Mouse (Mus musculus) liver, embryonic 14.5 days (tissue): ENCODE results near the gene Smyd5. TPM values are rescaled to one million over a fixed set of nuclear protein-coding genes. Genes with fewer than 3 reads are reported as not detected.

Experiments
- ATAC-seq: fragments of 200-750 bp; cut with Nextera tagmentation; 2 replicates; pipeline ENCODE4 v1.8.0; 2017; ENCODE audit warnings: moderate number of reproducible peaks, mild to moderate bottlenecking, moderate library complexity; ENCODE audit not compliant: insufficient read depth
- DNase-seq, 3 experiments: peaks; one replicate each; pipeline ENCODE4 v3.0.0-alpha.2; 2012 to 2013; ENCODE audit warnings: low read depth in 3 of 3, low spot score in 3 of 3
- H3K27ac ChIP-seq: fragments of 300-500 bp; sonication (generic); 2 replicates; pipeline ENCODE4 v1.5.1; 2014; ENCODE audit warnings: moderate library complexity, mild to moderate bottlenecking, control low read depth, inconsistent platforms
- H3K27me3 ChIP-seq: fragments of 300-500 bp; sonication (generic); 2 replicates; pipeline ENCODE4 v1.6.1; 2014; ENCODE audit warnings: mild to moderate bottlenecking, low read length, moderate library complexity; ENCODE audit not compliant: control insufficient read depth, insufficient read depth
- H3K36me3 ChIP-seq: fragments of 300-500 bp; sonication (generic); replicated peaks from 2 replicates; pipeline ENCODE4 v1.6.1; 2014; ENCODE audit warnings: low read depth; ENCODE audit not compliant: control insufficient read depth, insufficient read depth
- H3K4me1 ChIP-seq, 2 experiments: fragments of 200-500 bp in 1 of 2; fragments of 300-500 bp in 1 of 2; sonication (generic) in 1 of 2; replicated peaks; 2 replicates each; pipeline ENCODE4 v1.6.1; 2012 to 2014; ENCODE audit warnings: antibody characterized with exemption in 1 of 2, inconsistent platforms in 1 of 2, low read length in 1 of 2; ENCODE audit not compliant: control insufficient read depth in 2 of 2, insufficient read depth in 2 of 2
- H3K4me2 ChIP-seq: fragments of 300-500 bp; sonication (generic); 2 replicates; pipeline ENCODE4 v1.6.1; 2014; ENCODE audit warnings: low read depth, mild to moderate bottlenecking, control low read depth, moderate library complexity
- H3K4me3 ChIP-seq, 2 experiments: fragments of 200-500 bp in 1 of 2; fragments of 300-500 bp in 1 of 2; sonication (generic) in 1 of 2; 2 replicates each; pipeline ENCODE4 v1.5.1; 2012 to 2014; ENCODE audit warnings: low read depth in 2 of 2, low read length in 2 of 2, mild to moderate bottlenecking in 2 of 2, control low read depth in 1 of 2, inconsistent platforms in 1 of 2, moderate library complexity in 1 of 2; ENCODE audit not compliant: insufficient read depth in 1 of 2
- H3K9ac ChIP-seq: fragments of 300-500 bp; sonication (generic); replicated peaks from 2 replicates; pipeline ENCODE4 v1.6.1; 2014; ENCODE audit warnings: mild to moderate bottlenecking, control low read depth, moderate library complexity
- H3K9me3 ChIP-seq: fragments of 300-500 bp; sonication (generic); 2 replicates; pipeline ENCODE4 v1.6.1; 2016; ENCODE audit warnings: low read length, mixed read lengths; ENCODE audit not compliant: control insufficient read depth
- CTCF ChIP-seq: IDR thresholded peaks from 2 replicates; pipeline ENCODE4 v1.5.1; 2016; ENCODE audit warnings: antibody characterized with exemption, low read depth, control low read depth
- EP300 ChIP-seq: IDR thresholded peaks from 2 replicates; pipeline ENCODE4 v1.6.1; 2016; ENCODE audit warnings: antibody characterized with exemption, low read depth
- WGBS: fragments of 180-500 bp; shearing (Covaris S2); extraction: QIAGEN DNeasy Blood & Tissue Kit; methylation state at CpG from one replicate; pipeline ENCODE4 v1.1.7; 2014; ENCODE audit not compliant: insufficient replicate concordance; 5-methylcytosine and 5-hydroxymethylcytosine counted together
- polyA plus RNA-seq, 2 experiments: library from polyadenylated mRNA; depleted of rRNA in 1 of 2; stranded (reverse) in 1 of 2; unstranded in 1 of 2; fragments of >200 nt; fragmentation: Nextera tagmentation in 1 of 2; extraction: Ambion mirVana in 1 of 2; gene quantifications; 2 replicates each; pipeline versions ENCODE4 v1.2.1 to v1.2.3; 2012 to 2014

Gene Smyd5
- polyA plus RNA-seq, 2 experiments, result 16.9 TPM

- peak within 1 kb of the TSS; percentile 59 for H3K27ac ChIP-seq
- DNase-seq (peak; percentile 99 to 100 (median 100)), ATAC-seq (peak; percentile 91)
- H3K4me2 ChIP-seq, result peak within 1 kb of the TSS; percentile 90
- peak within 1 kb of the TSS; percentile 91 for H3K4me3 ChIP-seq
- H3K9ac ChIP-seq, result peak within 1 kb of the TSS; percentile 94
- TF ChIP-seq CTCF (peak; percentile 72), EP300 (peak; percentile 55; the same call in 1 of the 2 replicates)
- no peaks in the 10 kb centered on the region for H3K27me3 ChIP-seq
- H3K36me3 ChIP-seq, result peaks cover 6% of the 10 kb centered on the region
- no peaks in the 10 kb centered on the region for H3K9me3 ChIP-seq
- under 1% methylated on average over 96 of the region's 96 CpGs for WGBS
- H3K4me1 ChIP-seq, result peaks cover 15 to 24% of the 10 kb centered on the region in 2 experiments
These were observed 19.2 kb downstream of the Smyd5 start, which contains the start of gene Cct7 for GRCm38 (mm10) chr6:85450697-85451663. Gene Cct7 (plus strand): TSS chr6:85451514.

- DNase-seq (peak; percentile 93 to 96 (median 95)), ATAC-seq (peak; percentile 82)
- H3K4me1 ChIP-seq, result peaks cover 23 to 32% of the 10 kb centered on the region in 2 experiments
- H3K4me2 ChIP-seq, result peak within 1 kb of the TSS; percentile 90
- H3K4me3 ChIP-seq, result peak within 1 kb of the TSS; percentile 91
- no peaks in the 10 kb centered on the region for H3K9me3 ChIP-seq
- H3K27me3 ChIP-seq, result no peaks in the 10 kb centered on the region
- H3K9ac ChIP-seq, result peak within 1 kb of the TSS; percentile 94
- TF ChIP-seq CTCF, result no peak
- TF ChIP-seq EP300, result peak; percentile 30; the same call in 1 of the 2 replicates
- no peaks in the 10 kb centered on the region; the same call in 1 of the 2 replicates for H3K36me3 ChIP-seq
- under 1% methylated on average over 54 of the region's 54 CpGs for WGBS
- H3K27ac ChIP-seq, result peak within 1 kb of the TSS; percentile 59
These were observed 20.0 kb downstream of the Smyd5 start, which contains the start of gene Pradc1 for GRCm38 (mm10) chr6:85451664-85452410. Gene Pradc1 (minus strand): TSS chr6:85451970.

GRCm38 (mm10) chr6:85452411-85452665 lies 20.5 kb downstream of the Smyd5 start:
- peaks cover 25 to 32% of the 10 kb centered on the region in 2 experiments for H3K4me1 ChIP-seq
- DNase-seq, result no peak

GRCm38 (mm10) chr6:85452816-85453215 lies 21.0 kb downstream of the Smyd5 start:
- H3K9me3 ChIP-seq, result no peaks in the 10 kb centered on the region
- TF ChIP-seq CTCF (0 out of 2 replicates have a peak, but pooled peaks have one; percentile 10), EP300 (no peak)
- peak overlapping the region; percentile 90 for H3K4me2 ChIP-seq
- no peaks in the 10 kb centered on the region for H3K27me3 ChIP-seq
- ATAC-seq (no peak), DNase-seq (peak; percentile 49 to 61 (median 56))
- H3K36me3 ChIP-seq, result no peaks in the 10 kb centered on the region
- H3K9ac ChIP-seq, result peak overlapping the region; percentile 94
- peaks cover 29 to 32% of the 10 kb centered on the region in 2 experiments for H3K4me1 ChIP-seq
- 3% methylated on average over 7 of the region's 7 CpGs for WGBS
- peak overlapping the region; percentile 91 for H3K4me3 ChIP-seq
- peak overlapping the region; percentile 59 for H3K27ac ChIP-seq

More at GRCm38 (mm10) chr6:85452411-85452665, 20.5 kb downstream of the Smyd5 start:
- peak overlapping the region; percentile 94 for H3K9ac ChIP-seq
- no peaks in the 10 kb centered on the region for H3K27me3 ChIP-seq
- ATAC-seq, result no peak
- H3K27ac ChIP-seq, result peak overlapping the region; percentile 59
- H3K4me2 ChIP-seq, result peak overlapping the region; percentile 90
- H3K36me3 ChIP-seq, result no peaks in the 10 kb centered on the region
- H3K9me3 ChIP-seq, result no peaks in the 10 kb centered on the region
- H3K4me3 ChIP-seq, result peak overlapping the region; percentile 91
- WGBS, result under 1% methylated on average over 15 of the region's 15 CpGs
- TF ChIP-seq EP300, result no peak
- no peak for TF ChIP-seq CTCF
